Mouse (Mus musculus) heart, adult 8-10 months (tissue): ENCODE results near the gene Clec4g. TPM values are rescaled to one million over a fixed set of nuclear protein-coding genes. Genes with fewer than 3 reads are reported as not detected.
"Not testable (repeated sequence)": the region's sequence is repeated elsewhere in the genome, so short reads cannot be mapped to it uniquely, and the experiment has no call there.

Experiments
- DNase-seq: peaks from one replicate; pipeline ENCODE4 v3.0.0; 2022; ENCODE audit warnings: low spot score
- total RNA-seq, 4 experiments: library from RNA; stranded (reverse); gene quantifications; 2 replicates each; pipeline ENCODE4 v1.2.4; 2022

The Clec4g gene
- total RNA-seq: under 1 TPM; 0.53 to 0.79 (median 0.59) TPM

DNA sequence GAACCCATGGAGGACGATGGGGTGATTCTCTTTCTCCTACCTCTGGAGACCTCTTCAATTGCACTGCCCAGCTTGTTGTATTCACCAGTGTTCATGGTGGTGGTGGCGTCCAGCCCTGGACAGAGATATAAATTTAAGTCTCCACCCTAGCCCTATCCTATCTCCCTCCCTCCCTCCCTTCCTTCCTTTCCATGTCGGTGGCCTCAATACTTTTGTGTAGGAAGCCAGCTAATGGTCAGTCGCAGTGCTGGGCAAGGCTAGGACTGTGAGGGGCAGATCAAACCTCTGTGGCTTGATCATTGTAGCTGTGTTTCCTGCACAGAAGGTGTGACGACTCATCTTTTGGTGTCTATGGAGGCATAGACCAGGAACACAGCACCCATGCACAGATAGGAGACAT, at the start of gene Clec4g:
Clec4g (minus strand) TSS at position 101 of the 400 bp plus-strand sequence.
- DNase-seq: no peak

- DNase-seq: not testable (repeated sequence)
These were observed 48.2 kb upstream of the Clec4g start for GRCm38 (mm10) chr8:3768641-3769040.

DNA sequence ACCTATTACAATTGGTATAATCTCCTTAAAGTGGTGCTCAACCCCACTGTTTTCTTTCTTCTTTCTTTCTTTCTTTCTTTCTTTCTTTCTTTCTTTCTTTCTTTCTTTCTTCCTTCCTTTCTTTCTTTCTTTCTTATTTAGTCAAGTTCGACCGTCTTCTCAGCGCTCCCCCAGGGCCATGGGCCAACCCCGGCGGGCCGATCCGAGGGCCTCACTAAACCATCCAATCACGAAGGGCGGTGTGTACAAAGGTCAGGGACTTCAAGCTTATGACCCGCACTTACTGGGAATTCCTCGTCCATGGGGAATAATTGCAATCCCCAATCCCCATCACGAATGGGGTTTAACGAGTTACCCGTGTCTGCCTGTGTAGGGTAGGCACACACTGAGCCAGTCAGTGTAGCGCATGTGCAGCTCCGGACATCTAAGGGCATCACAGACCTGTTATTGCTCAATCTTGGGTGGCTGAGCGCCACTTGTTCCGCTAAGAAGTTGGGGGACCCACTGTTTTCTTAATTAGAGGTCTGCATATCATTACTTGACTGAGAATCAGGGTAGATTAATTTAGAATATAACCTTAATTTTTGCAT, 33.9 kb upstream of the Clec4g start:
- no peak for DNase-seq

DNA sequence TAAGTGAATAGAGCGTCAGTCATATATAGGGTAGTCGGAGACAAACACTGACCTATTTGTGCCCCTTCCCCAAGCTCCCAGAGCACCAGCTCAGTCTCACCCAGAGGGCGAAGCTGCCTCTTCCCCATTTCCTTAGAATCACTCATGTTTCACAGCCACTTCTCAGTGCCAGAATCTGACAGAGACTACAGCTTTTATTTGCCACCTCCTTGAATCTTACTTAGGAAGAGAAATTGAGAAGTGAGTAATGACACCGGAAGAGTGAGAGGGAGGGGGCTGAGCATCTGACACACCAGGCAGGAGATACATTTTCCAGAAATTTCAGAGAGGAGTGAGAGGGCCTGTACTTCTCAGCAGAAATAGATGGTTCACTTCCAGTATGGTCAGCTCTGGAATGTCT, 28.3 kb upstream of the Clec4g start, which contains the start of gene Cd209a:
Cd209a (minus strand) TSS at position 224 of the 400 bp plus-strand sequence.
- no peak for DNase-seq

- DNase-seq: no peak
These were observed 16.5 kb upstream of the Clec4g start for GRCm38 (mm10) chr8:3736947-3737346.

GRCm38 (mm10) chr8:3735599-3735998, 15.1 kb upstream of the Clec4g start:
- no peak for DNase-seq

DNA sequence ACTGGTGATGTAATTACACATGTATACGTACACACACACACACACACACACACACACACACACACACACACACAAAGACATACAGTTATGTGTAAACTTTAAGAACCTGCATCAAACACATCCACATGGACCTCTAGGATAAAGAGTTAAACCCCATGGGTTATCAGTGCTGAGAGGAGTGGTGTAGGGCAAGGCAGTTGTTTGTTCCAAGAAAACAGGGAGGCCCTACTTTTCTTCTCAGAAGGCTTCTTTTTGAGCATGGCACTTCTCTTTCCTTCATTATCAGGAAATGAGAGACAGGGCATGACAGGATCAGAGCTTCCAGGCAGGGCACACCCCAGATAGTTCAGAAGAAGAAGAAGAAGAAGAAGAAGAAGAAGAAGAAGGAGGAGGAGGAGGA, 13.6 kb upstream of the Clec4g start:
- no peak for DNase-seq

GRCm38 (mm10) chr8:3721041-3721440, 590 bp upstream of the Clec4g start:
- no peak for DNase-seq

DNA sequence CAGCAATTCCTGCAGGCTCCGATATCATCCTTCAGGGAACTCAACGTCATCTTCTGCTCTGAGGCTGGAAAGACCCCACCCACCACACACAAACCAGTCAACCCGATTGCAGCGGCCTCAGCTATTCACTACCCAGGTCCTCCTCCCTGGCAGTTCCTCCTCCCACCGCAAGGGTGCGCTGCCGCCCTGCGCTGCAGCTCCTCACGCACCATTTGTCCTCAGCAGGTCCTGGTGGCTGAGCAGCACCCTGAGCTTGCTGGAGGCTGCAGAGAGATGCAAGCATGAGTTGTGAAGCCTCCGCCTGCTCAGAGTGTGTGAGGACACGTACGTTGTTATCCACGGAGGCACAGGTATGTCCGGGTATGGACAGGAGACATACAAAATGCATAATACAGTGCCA, 1.9 kb downstream of the Clec4g start:
- peak; percentile 63 for DNase-seq

GRCm38 (mm10) chr8:3717321-3717954, 3.0 kb downstream of the Clec4g start:
- peak; percentile 39 for DNase-seq

DNA sequence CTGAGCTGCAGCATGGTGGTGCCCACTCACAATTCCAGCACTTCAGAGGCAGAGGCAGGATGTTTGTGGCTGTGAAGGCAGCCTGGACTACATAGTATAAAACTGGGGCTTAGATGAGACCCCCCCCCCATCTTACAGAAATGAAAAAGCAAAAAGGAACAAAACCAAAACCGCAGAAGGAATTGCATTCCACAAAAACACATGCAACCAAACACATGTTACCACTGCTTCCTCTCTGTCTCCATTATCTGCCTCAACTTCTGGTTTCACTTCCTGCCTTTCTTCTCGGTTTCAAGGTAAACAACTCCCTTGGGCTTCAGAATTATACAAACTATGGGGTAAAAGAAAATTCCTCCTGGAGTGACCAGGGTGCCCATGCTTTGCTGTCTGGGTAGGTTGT, 8.8 kb downstream of the Clec4g start:
- peak; percentile 42 for DNase-seq

DNA sequence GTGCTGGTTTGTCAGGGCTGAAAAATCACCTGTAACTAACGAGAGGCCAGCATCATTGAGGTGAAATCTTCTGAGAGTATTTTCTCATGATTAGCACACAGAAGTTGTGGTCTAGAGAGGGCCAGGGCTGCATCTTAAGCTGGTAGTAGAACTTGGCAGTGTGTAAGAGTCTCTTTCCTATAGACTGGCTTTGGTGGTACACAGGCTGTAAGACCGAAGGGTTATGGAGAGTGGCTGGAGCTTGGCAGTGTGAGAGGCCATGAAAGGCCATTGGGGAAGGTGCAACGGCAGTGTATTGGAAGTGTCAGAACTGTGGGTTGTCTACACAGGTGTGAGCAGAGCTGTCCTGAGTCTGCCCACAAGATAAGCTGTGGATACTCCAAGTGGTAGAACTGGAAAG, 10.1 kb downstream of the Clec4g start:
- no peak for DNase-seq

DNA sequence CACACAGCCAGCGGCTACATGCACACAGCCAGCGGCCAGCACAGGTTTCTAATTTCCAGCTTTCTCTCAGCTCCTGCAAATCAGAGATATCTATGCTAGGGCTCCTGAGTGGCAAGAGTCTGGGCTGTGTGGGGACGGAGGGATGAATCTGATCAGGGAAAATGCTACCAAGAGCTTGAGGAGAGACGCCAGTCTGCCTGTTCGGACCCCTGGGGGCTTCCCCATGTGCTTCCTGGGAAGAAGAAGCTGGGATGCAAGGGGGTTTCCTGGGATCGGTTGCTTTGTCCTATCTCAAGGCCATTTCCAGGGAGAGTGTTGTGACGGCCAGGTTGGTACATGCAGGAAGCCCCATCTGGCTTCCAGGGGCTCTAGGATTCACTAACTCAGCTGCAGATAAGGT, 12.8 kb downstream of the Clec4g start:
- DNase-seq: no peak

GRCm38 (mm10) chr8:3705711-3706110, 14.7 kb downstream of the Clec4g start:
- no peak for DNase-seq

- no peak for DNase-seq
These were observed 19.0 kb downstream of the Clec4g start for GRCm38 (mm10) chr8:3701491-3701890.

DNA sequence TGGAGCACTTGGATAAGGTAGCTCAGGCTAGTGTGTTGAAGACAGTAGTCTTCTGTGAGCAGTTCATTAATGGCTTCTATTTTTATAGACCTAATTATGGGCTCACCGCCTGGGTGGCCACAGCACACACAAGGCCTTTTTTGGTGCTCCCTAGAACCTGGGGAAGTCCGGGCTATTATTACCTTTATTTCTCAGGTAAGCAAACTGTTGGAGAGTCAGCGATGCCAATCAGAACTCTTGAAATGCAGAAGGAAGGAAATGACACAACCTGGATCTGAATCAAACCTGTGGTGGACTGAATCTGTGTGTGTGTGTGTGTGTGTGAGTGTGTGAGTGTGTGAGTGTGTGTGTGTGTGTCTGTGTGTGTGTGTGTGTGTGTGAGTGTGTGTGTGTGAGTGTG, 26.3 kb downstream of the Clec4g start, which contains the start of gene Fcer2a:
Fcer2a (minus strand) TSS at position 55 of the 400 bp plus-strand sequence.
- DNase-seq: no peak

GRCm38 (mm10) chr8:3690774-3691173, 29.7 kb downstream of the Clec4g start:
- DNase-seq: no peak

GRCm38 (mm10) chr8:3687537-3687936, 32.9 kb downstream of the Clec4g start:
- DNase-seq: no peak

- DNase-seq: no peak
These were observed 35.0 kb downstream of the Clec4g start for GRCm38 (mm10) chr8:3685422-3685821.

GRCm38 (mm10) chr8:3684530-3684929, 35.9 kb downstream of the Clec4g start:
- no peak for DNase-seq

DNA sequence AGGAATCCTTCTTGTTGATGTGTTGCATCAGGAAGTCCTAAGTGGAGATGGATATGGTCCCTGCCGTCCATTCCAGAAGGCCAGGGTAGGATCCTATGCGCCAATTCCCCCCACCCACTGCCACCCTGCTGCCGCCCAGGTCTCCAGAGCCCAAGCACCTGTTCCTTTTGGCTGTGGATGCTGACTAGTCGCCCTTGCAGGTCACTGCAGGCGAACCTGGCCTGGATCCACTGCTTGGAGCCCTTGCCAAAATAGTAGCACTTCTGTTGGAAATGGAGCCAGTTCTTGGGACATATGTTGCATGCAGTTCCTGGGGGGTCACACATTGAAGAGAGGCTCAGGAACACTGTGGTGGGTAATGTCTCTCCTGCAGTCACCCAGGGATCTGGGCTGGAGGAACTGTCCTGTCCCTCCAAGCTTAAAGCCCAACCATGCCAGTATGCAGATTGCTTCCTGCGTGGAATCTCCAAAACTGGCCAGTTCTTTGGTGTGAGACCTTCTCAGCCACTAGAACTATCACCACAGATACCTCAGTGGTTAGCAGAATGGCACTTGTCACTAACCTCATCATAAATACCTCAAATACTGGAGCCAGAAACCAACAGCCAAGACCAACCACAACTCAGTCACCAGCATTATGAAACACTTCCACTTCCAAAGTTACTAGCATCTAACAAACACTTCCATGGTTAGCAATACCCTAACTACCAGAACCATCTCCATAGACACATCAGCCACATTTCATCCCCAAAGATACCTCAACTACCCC, 36.9 kb downstream of the Clec4g start:
- no peak for DNase-seq

DNA sequence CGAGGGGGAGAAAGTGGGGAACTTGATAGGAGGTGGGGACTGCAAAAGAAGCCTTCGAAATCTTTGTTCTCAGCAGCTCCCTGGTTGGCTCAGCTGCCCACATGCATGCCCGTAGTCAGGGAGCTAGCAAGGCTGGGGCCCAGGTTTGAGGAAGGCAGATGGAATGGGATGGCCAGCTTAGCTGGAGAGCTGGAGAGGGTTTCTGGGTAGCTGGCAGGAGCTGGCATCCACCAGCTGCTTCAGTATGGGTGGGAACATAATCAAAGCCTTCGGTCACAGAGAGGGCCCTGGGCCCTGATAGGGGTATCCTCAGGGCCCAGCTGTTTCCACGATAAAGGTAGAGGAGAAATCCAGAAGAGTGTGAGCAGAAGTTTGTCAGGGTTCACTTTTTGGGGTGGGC, 38.0 kb downstream of the Clec4g start:
- no peak for DNase-seq

- no peak for DNase-seq
These were observed 40.8 kb downstream of the Clec4g start for GRCm38 (mm10) chr8:3679656-3680055.
